Comparison of ENCODE assay signal across 14 mouse cellular contexts in the genomic region with DNA sequence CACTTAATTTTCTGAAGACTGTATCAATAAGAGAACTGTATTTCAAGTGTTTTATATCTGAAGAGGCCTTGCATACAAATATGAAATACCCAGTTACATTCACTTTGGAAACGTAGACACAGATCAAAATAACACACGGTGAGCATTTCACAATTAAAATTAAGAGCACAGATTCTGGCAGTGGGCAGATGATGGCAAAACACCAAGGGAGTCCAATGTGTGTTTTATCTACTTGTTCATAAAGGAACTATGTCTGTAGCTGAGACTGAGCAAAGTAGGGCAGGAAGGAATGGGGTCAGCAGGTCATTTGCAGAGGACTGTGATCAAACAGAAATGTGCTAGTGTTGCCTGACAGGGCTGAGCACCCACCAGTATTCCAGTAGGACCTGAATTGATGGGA.
"Had no signal": no experiment of that assay in that cellular context is flagged by ENCODE, and none has a peak within 500 bp of the region (broad histone marks: within the 10 kb centered on the region; RNA-seq: fewer than 3 reads in every experiment).

No protein-coding gene starts in this region.

- H3K4me2 ChIP-seq: intestine, embryonic 15.5 days; limb, embryonic 15.5 days; liver, embryonic 13.5 days; neural tube, embryonic 15.5 days; stomach, embryonic 15.5 days had no signal

- ATAC-seq: intestine, embryonic 15.5 days; liver, postnatal 0 days had no signal

- H3K4me3 ChIP-seq: intestine, embryonic 15.5 days; limb, embryonic 15.5 days; liver, embryonic 13.5 days; myocyte; neural tube, embryonic 15.5 days; stomach, embryonic 15.5 days had no signal

- H3K4me1 ChIP-seq: intestine, embryonic 15.5 days; limb, embryonic 15.5 days; liver, embryonic 13.5 days; neural tube, embryonic 15.5 days; stomach, embryonic 15.5 days had no signal

- H3K27ac ChIP-seq: intestine, embryonic 15.5 days; limb, embryonic 15.5 days; liver, embryonic 13.5 days; neural tube, embryonic 15.5 days; stomach, embryonic 15.5 days had no signal

- H3K36me3 ChIP-seq: intestine, embryonic 15.5 days; limb, embryonic 15.5 days; liver, embryonic 13.5 days; neural tube, embryonic 15.5 days; stomach, embryonic 15.5 days had no signal

- H3K27me3 ChIP-seq: intestine, embryonic 15.5 days; limb, embryonic 15.5 days; liver, embryonic 13.5 days; neural tube, embryonic 15.5 days; stomach, embryonic 15.5 days had no signal

- DNase-seq: kidney, adult 18-20 months; liver, embryonic 13.5 days; liver, postnatal 0 days; lung, postnatal 36 days; midbrain, embryonic 14.5 days; right cerebral cortex, postnatal 4 days; spleen, adult 18-20 months; thymus, adult 2 months; thymus, postnatal 25 days had no signal

- H3K9ac ChIP-seq: intestine, embryonic 15.5 days; limb, embryonic 15.5 days; liver, embryonic 13.5 days; liver, postnatal 0 days; neural tube, embryonic 15.5 days; stomach, embryonic 15.5 days had no signal

- H3K9me3 ChIP-seq: intestine, embryonic 15.5 days; limb, embryonic 15.5 days; liver, embryonic 13.5 days; neural tube, embryonic 15.5 days; stomach, embryonic 15.5 days had no signal
